Mouse (Mus musculus): ENCODE results near the gene Adgrl1.
"Not testable (repeated sequence)": the region's sequence is repeated elsewhere in the genome, so short reads cannot be mapped to it uniquely, and the experiment has no call there.

The Adgrl1 gene

GRCm38 (mm10) chr8:83956789-83957188, 56.9 kb downstream of the Adgrl1 start:
- DNase-seq, result peak in 1 of 2 experiments; percentile 17

- no peak for DNase-seq
Measured at GRCm38 (mm10) chr8:83964015-83964765, 64.3 kb downstream of the Adgrl1 start.

- no peak for DNase-seq
Measured at GRCm38 (mm10) chr8:83967701-83968100, 67.8 kb downstream of the Adgrl1 start.

GRCm38 (mm10) chr8:83971121-83971520, 71.2 kb downstream of the Adgrl1 start:
- no peak for DNase-seq

- DNase-seq, result no peak
Measured at GRCm38 (mm10) chr8:83971661-83972060, 71.8 kb downstream of the Adgrl1 start.

- DNase-seq, result peak; percentile 93 to 97
Measured at GRCm38 (mm10) chr8:83972150-83973120, 72.5 kb downstream of the Adgrl1 start, which contains the start of gene Prkaca. Gene Prkaca, plus strand, starts transcription at chr8:83972993.

GRCm38 (mm10) chr8:83973161-83974031, 73.5 kb downstream of the Adgrl1 start:
- no peak for DNase-seq

GRCm38 (mm10) chr8:83974521-83974920, 74.6 kb downstream of the Adgrl1 start:
- no peak for DNase-seq

- peak; percentile 31 to 48 for DNase-seq
Measured at GRCm38 (mm10) chr8:83976101-83976630, 76.3 kb downstream of the Adgrl1 start.

GRCm38 (mm10) chr8:83976779-83977350, 77.0 kb downstream of the Adgrl1 start:
- DNase-seq, result no peak

- DNase-seq, result no peak
Measured at GRCm38 (mm10) chr8:83977646-83978045, 77.7 kb downstream of the Adgrl1 start.

GRCm38 (mm10) chr8:83978200-83978599, 78.3 kb downstream of the Adgrl1 start:
- no peak for DNase-seq

- no peak for DNase-seq
Measured at GRCm38 (mm10) chr8:83980250-83980649, 80.3 kb downstream of the Adgrl1 start.

GRCm38 (mm10) chr8:83980845-83981244, 80.9 kb downstream of the Adgrl1 start:
- no peak for DNase-seq

- no peak for DNase-seq
Measured at GRCm38 (mm10) chr8:83981533-83981932, 81.6 kb downstream of the Adgrl1 start.

- DNase-seq, result no peak
Measured at GRCm38 (mm10) chr8:83982449-83982848, 82.5 kb downstream of the Adgrl1 start.

- DNase-seq, result not testable (repeated sequence)
Measured at GRCm38 (mm10) chr8:83983222-83983621, 83.3 kb downstream of the Adgrl1 start.

GRCm38 (mm10) chr8:83989243-83989642, 89.3 kb downstream of the Adgrl1 start:
- DNase-seq, result no peak

GRCm38 (mm10) chr8:83990170-83990569, 90.3 kb downstream of the Adgrl1 start:
- no peak for DNase-seq

Measured in spleen, adult 18-20 months (tissue).